ENCODE assay signal across 15 mouse cellular contexts in the genomic region with DNA sequence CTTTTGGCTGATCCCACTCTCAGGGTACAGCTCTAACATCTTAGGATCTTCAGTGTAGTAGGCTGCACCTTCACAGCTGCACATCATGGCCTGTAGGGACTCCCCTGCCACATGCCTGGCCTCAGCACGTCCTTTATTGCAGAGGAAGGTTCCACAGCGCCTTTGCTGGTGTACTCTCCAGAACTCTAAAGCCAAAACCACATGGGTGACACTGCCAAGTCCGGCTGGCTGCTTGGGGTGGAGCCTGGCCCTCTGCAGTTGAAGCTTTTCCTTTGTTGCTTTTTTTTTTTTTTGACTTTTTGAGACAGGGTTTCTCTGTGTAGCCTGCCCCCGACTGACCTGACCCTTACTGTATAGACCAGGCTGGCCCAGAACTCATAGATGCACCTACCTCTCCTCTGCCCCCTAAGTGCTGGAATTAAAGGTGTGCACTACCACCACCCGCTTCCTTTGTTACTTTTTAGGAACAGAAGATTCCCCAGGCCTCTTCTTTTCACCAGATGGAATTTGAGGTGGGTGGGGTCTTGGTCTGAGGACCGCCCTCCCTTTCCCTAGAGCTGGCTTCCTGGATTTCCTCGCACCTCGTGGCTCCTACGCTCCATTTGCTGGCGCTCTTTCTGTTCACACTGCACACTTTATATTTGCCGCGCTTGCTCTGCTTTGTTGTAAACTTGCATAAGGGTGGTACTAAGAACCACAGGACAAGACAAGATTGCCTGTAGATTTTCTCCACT. TPM values are rescaled to one million over a fixed set of nuclear protein-coding genes. Genes with fewer than 3 reads are reported as not detected.
DNase-seq lines count a peak whose midpoint lies in the region; ATAC-seq lines count a peak whose summit lies in the region.
"Had no signal": no experiment of that assay in that cellular context is flagged by ENCODE, and none has a peak within 500 bp of the region (broad histone marks: within the 10 kb centered on the region; RNA-seq: fewer than 3 reads in every experiment).

No protein-coding gene starts in this region.

- peak; percentile 65 for DNase-seq in adrenal gland, postnatal 10 days
- DNase-seq in adrenal gland, adult (ENCODE audit: inconsistent age in 2 of 2, low spot score in 1 of 2) = no peak
- peak; percentile 68 for DNase-seq in 3134 (ENCODE audit: extremely low read depth, insufficient read length, low spot score)
- DNase-seq in Muller cell, postnatal 12 days (ENCODE audit: inconsistent ontology term) = peak; percentile 44
- DNase-seq in embryo, embryonic 10.5 days (ENCODE audit: low spot score) = no peak
- DNase-seq in layer of hippocampus, postnatal 10 days (ENCODE audit: low spot score in 2 of 2) = no peak
- DNase-seq in ovary, postnatal 10 days (ENCODE audit: low spot score) = no peak
- DNase-seq: B cell, adult 2 months; cerebellum, adult 8-10 months; forebrain, postnatal 0 days; kidney, adult 8-10 months; left cerebral cortex, postnatal 4 days; retina, postnatal 1 day; thymus, postnatal 36 days had no signal

- peak; percentile 82 for ATAC-seq in common myeloid progenitor, adult 5-6 weeks (replicated peaks; ENCODE audit: low read depth, poor library complexity, severe bottlenecking)
- ATAC-seq: forebrain, postnatal 0 days had no signal

RNA-seq across cellular contexts. Expression of a gene that starts 11.2 kb away (rescaled TPM):
- 10 to 100 TPM; 44.4 to 46.7 TPM for total RNA-seq in adrenal gland, postnatal 10 days (2021)
- total RNA-seq in common myeloid progenitor, adult 5-6 weeks (2017) = 10.7 and 14.1 TPM in 2 replicates
- total RNA-seq in layer of hippocampus, postnatal 10 days (2021) = 10 to 100 TPM; 26.1 to 27.4 TPM

RNA-seq across cellular contexts. Expression of a gene that starts 30.1 kb away (rescaled TPM):
- 100 to 1,000 TPM in 1 of 2 experiments, 10 to 100 TPM in 1; 89.0 to 103 TPM for total RNA-seq in adrenal gland, postnatal 10 days (2021)
- 71.9 and 77.1 TPM in 2 replicates for total RNA-seq in common myeloid progenitor, adult 5-6 weeks (2017)
- total RNA-seq in layer of hippocampus, postnatal 10 days (2021) = 1 to 10 TPM; 3.9 to 7.1 TPM

RNA-seq across cellular contexts. Expression of a gene that starts 37.4 kb away (rescaled TPM):
- total RNA-seq in adrenal gland, postnatal 10 days (2021) = 10 to 100 TPM; 51.9 to 54.1 TPM
- total RNA-seq in common myeloid progenitor, adult 5-6 weeks (2017) = 82.0 and 86.5 TPM in 2 replicates
- 10 to 100 TPM; 22.9 to 25.5 TPM for total RNA-seq in layer of hippocampus, postnatal 10 days (2021)

Comparison
In these comparisons a context has a peak if more than half of its experiments do, and no peak if none do; other contexts are left out.
1. DNase-seq: peak in adrenal gland, postnatal 10 days (single experiment), 3134 (single experiment) and Muller cell, postnatal 12 days (single experiment); none in adrenal gland, adult (0 of 2), embryo, embryonic 10.5 days (single experiment), layer of hippocampus, postnatal 10 days (0 of 2) and ovary, postnatal 10 days (single experiment).